Mouse (Mus musculus) layer of hippocampus, postnatal 36 days (tissue): ENCODE data around the gene Cfap43. TPM values are rescaled to one million over a fixed set of nuclear protein-coding genes. Genes with fewer than 3 reads are reported as not detected.

Experiments
- DNase-seq, 2 experiments: peaks; one replicate each; pipeline ENCODE4 v3.0.0; 2022
- microRNA-seq, 2 experiments: library from miRNA; unstranded; fragments of <30 nt; microRNA quantifications; one replicate each; pipeline ENCODE4 v1.2.0; 2021
- total RNA-seq, 2 experiments: library from RNA; stranded (reverse); gene quantifications; 2 replicates each; pipeline ENCODE4 v1.2.3; 2021

The Cfap43 gene
- total RNA-seq, 2 experiments from 2014 or later = 1.2 to 1.7 TPM

DNA sequence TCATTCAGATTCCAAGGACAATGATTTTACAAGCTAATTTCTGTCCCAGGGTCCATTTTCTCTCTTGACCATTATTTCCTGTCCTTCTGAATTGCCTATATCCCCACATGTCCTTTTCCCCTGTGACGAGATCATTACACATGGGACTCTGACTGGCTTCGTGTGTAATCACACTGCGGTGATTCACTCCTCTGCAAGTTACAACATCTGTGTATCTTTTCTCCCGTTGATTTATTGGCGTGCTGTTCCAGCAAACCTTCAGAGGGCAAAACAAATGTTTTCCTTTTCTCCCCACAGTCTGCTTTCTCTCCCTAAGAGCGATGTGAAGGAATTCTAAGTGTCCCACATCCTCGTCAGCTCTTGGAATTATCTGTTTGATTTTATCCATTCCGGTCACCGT is 219.3 kb downstream of the Cfap43 start:
- DNase-seq = no peak

- no peak for DNase-seq
Measured at GRCm38 (mm10) chr19:47698266-47698665, 220.8 kb downstream of the Cfap43 start.

DNA sequence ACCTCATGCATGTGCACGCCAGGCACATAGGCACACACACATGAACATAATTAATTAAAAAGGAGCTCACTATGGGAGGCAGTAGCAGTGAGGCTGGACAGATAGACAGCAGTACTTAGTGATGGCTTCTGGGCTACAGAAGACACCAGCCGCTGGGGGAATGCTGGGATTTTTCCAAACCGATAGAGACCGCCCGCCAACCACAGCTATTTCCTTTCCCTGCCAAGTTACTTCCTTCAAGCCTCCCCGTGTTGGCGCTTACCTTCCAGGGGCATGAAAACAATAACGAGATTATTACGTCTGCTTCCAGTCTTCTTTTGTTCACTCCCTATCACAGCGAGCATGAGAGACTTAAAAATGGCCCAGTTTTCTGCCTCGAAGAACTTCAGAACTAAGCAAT is 222.0 kb downstream of the Cfap43 start:
- DNase-seq = no peak

GRCm38 (mm10) chr19:47696411-47696810 is 222.7 kb downstream of the Cfap43 start:
- DNase-seq = no peak

GRCm38 (mm10) chr19:47695725-47696124 is 223.4 kb downstream of the Cfap43 start:
- no peak for DNase-seq

GRCm38 (mm10) chr19:47691994-47692393 is 227.1 kb downstream of the Cfap43 start, which contains the start of gene Col17a1:
Gene Col17a1 (minus strand): TSS chr19:47692094.
- DNase-seq = no peak

GRCm38 (mm10) chr19:47689592-47689991 is 229.5 kb downstream of the Cfap43 start:
- DNase-seq = no peak

Small RNA genes within 50 kb of the gene (microRNA-seq; reads per million reads assigned to microRNA genes)
- gene Gm22240 (0 reads per million in 2 experiments), gene Mir8090 (0 reads per million in 2 experiments)

Other genes starting within 250 kb of the Cfap43 start
- under 1 TPM in 1 of 2 experiments, not detected in 1; 0.17 TPM for gene Col17a1, start 227.2 kb downstream of the Cfap43 start, total RNA-seq
- gene Sfr1, start 187.6 kb downstream of the Cfap43 start, total RNA-seq = 100 to 1,000 TPM in 1 of 2 experiments, 10 to 100 TPM in 1; 99.1 to 105 TPM
- gene Gsto1, start 64.3 kb downstream of the Cfap43 start, total RNA-seq = 10 to 100 TPM; 46.5 to 50.0 TPM
- 1 to 10 TPM; 2.7 to 3.1 TPM for gene Gsto2, start 53.8 kb downstream of the Cfap43 start, total RNA-seq
- gene Itprip, start within 50 bp of the Cfap43 start, total RNA-seq = 1 to 10 TPM; 1.0 to 1.9 TPM
- gene Cfap58, start 18.4 kb upstream of the Cfap43 start, total RNA-seq = under 1 TPM; 0.30 to 0.35 TPM